Mouse (Mus musculus) midbrain, embryonic 11.5 days (tissue): ENCODE data around the gene M1ap. TPM values are rescaled to one million over a fixed set of nuclear protein-coding genes. Genes with fewer than 3 reads are reported as not detected.

Experiments used
- ATAC-seq: fragments of 200-750 bp; cut with Nextera tagmentation; 2 replicates; pipeline ENCODE4 v1.8.0; 2017; ENCODE audit warnings: moderate TSS enrichment, moderate library complexity; ENCODE audit not compliant: low FRiP score
- DNase-seq: peaks from one replicate; pipeline ENCODE4 v3.0.0; 2015; ENCODE audit warnings: low spot score; ENCODE audit errors: missing footprints
- H3K27ac ChIP-seq: fragments of 300-500 bp; sonication (generic); 2 replicates; pipeline ENCODE4 v1.5.1; 2014; ENCODE audit warnings: low read depth, low read length
- H3K27me3 ChIP-seq: fragments of 300-500 bp; sonication (generic); 2 replicates; pipeline ENCODE4 v1.6.1; 2014; ENCODE audit warnings: mild to moderate bottlenecking, low read length, moderate library complexity, mixed read lengths; ENCODE audit not compliant: control insufficient read depth, insufficient read depth
- H3K36me3 ChIP-seq: fragments of 300-500 bp; sonication (generic); 2 replicates; pipeline ENCODE4 v1.6.1; 2014; ENCODE audit warnings: mild to moderate bottlenecking, low read length, moderate library complexity, mixed read lengths; ENCODE audit not compliant: control insufficient read depth, insufficient read depth
- H3K4me1 ChIP-seq: fragments of 300-500 bp; sonication (generic); 2 replicates; pipeline ENCODE4 v1.6.1; 2014; ENCODE audit warnings: low read length; ENCODE audit not compliant: control insufficient read depth, insufficient read depth
- H3K4me2 ChIP-seq: fragments of 300-500 bp; sonication (generic); 2 replicates; pipeline ENCODE4 v1.6.1; 2014; ENCODE audit warnings: mild to moderate bottlenecking, moderate library complexity
- H3K4me3 ChIP-seq: fragments of 300-500 bp; sonication (generic); 2 replicates; pipeline ENCODE4 v1.5.1; 2014; ENCODE audit warnings: low read depth, low read length
- H3K9ac ChIP-seq: fragments of 300-500 bp; sonication (generic); 2 replicates; pipeline ENCODE4 v1.6.1; 2014; ENCODE audit warnings: low read length
- H3K9me3 ChIP-seq: fragments of 300-500 bp; sonication (generic); 2 replicates; pipeline ENCODE4 v1.6.1; 2016; ENCODE audit warnings: low read length; ENCODE audit not compliant: control insufficient read depth
- WGBS: fragments of 180-500 bp; shearing (Covaris S2); extraction: QIAGEN DNeasy Blood & Tissue Kit; methylation state at CpG from one replicate; pipeline ENCODE4 v1.1.7; 2014; 5-methylcytosine and 5-hydroxymethylcytosine counted together
- polyA plus RNA-seq: library from polyadenylated mRNA; unstranded; fragments of >200 nt; fragmentation: Nextera tagmentation; extraction: Ambion mirVana; gene quantifications from 2 replicates; pipeline ENCODE4 v1.2.1, GENCODE M21; 2014

The M1ap gene
- polyA plus RNA-seq, 1 experiment from 2014 or later: 0.18 TPM

DNA sequence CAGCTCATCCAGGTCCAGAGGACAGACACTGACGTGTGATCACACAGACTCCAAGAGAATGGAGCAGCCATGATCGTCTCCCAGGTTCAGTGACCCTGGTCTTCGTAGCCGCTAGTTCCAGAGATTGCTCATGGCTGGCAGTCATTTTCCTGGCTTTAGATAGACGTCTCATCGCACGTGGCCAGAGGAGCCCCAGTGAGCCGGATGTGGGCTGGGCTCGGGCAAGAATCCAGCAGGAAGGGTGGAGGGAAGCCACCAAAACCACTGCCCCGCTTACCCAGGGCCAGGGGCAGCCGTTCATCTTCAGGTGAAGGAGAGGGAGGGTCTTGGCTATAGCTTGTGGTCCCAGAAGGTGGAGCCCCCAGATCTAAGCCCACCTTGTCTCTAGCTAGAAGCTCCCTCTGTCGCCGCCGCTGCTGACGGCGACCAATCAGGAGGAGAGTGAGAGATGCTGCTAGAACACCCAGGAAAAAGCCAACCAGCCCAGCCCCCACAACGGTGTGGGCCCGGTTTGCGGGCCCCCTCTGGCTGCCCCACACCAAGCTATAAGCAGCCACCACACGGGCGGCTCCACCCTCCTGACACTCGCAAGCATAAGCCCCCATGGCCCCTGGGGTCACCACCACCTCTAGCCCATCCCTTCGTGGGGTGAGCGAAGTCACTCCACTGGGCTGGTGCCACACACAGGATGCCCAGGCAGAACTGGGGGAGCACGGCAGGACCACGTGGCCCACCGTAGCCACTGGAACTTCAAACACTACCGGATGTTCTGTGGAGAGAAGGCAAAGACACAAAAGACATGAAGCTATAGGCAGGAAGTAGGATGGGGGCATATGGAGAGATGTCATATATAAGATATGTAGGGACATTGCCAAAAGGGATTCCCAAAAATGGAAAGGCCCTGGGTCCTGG is 33.1 kb upstream of the M1ap start:
- DNase-seq: no peak
- 85% methylated on average over 24 of the region's 28 CpGs for WGBS
- no peaks in the 10 kb centered on the region for H3K36me3 ChIP-seq

GRCm38 (mm10) chr6:82915889-82916288 is 30.8 kb upstream of the M1ap start:
- Histone ChIP-seq H3K27me3 (no peaks in the 10 kb centered on the region), H3K36me3 (no peaks in the 10 kb centered on the region), H3K4me1 (no peaks in the 10 kb centered on the region), H3K4me3 (no peak overlapping the region), H3K27ac (no peak overlapping the region), H3K9ac (no peak overlapping the region), H3K9me3 (no peaks in the 10 kb centered on the region), H3K4me2 (no peak overlapping the region)
- WGBS: 27% methylated on average over 3 of the region's 3 CpGs
- peak; percentile 93 for DNase-seq
- peak; percentile 34; the same call in 1 of the 2 replicates for ATAC-seq

More for the DNA sequence above, 33.1 kb upstream of the M1ap start:
- Histone ChIP-seq H3K9me3 (no peaks in the 10 kb centered on the region), H3K27me3 (no peaks in the 10 kb centered on the region), H3K9ac (no peak overlapping the region), H3K27ac (no peak overlapping the region), H3K4me3 (no peak overlapping the region), H3K4me1 (no peaks in the 10 kb centered on the region), H3K4me2 (no peak overlapping the region)
- no peak for ATAC-seq

DNA sequence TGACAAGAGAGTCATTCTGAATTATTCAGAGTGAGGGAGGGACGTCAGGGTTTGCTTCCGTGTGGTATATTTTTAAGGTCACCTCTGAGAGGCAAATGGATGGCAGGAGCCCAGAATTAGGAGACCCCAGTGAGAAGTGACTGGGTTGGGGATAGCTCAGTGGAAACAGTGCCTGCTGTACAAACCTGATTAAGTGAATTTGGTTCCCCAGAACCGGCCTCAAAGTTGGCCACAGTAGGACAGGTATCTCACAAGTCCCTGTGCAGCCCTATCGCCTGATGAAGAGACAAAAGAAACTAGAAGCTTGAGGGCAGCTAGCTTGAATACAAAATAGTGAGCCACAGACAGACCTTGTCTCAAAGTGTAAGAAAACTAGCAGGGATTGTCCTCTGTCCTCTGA is 30.2 kb upstream of the M1ap start:
- no peaks in the 10 kb centered on the region for H3K9me3 ChIP-seq
- H3K4me1 ChIP-seq: no peaks in the 10 kb centered on the region
- no peaks in the 10 kb centered on the region for H3K27me3 ChIP-seq
- DNase-seq (no peak), ATAC-seq (no peak)
- H3K9ac ChIP-seq: no peak overlapping the region
- no peak overlapping the region for H3K4me2 ChIP-seq
- WGBS: 87% methylated on average over 4 of the region's 4 CpGs
- no peaks in the 10 kb centered on the region for H3K36me3 ChIP-seq
- H3K27ac ChIP-seq: no peak overlapping the region
- no peak overlapping the region for H3K4me3 ChIP-seq

GRCm38 (mm10) chr6:82917076-82917777 is 29.5 kb upstream of the M1ap start:
- H3K4me2 ChIP-seq: no peak overlapping the region
- no peaks in the 10 kb centered on the region for H3K27me3 ChIP-seq
- H3K9me3 ChIP-seq: no peaks in the 10 kb centered on the region
- H3K36me3 ChIP-seq: no peaks in the 10 kb centered on the region
- no peaks in the 10 kb centered on the region for H3K4me1 ChIP-seq
- WGBS: 86% methylated on average over 26 of the region's 26 CpGs
- no peak overlapping the region for H3K9ac ChIP-seq
- no peak overlapping the region for H3K4me3 ChIP-seq
- DNase-seq (no peak), ATAC-seq (peak; percentile 26; the same call in 1 of the 2 replicates)
- H3K27ac ChIP-seq: no peak overlapping the region

- H3K9ac ChIP-seq: no peak overlapping the region
- H3K4me2 ChIP-seq: no peak overlapping the region
- peak; percentile 55; the same call in 1 of the 2 replicates for ATAC-seq
- no peak overlapping the region for H3K27ac ChIP-seq
- H3K27me3 ChIP-seq: no peaks in the 10 kb centered on the region
- 16% methylated on average over 8 of the region's 8 CpGs for WGBS
- H3K9me3 ChIP-seq: no peaks in the 10 kb centered on the region
- H3K4me3 ChIP-seq: no peak overlapping the region
- H3K4me1 ChIP-seq: no peaks in the 10 kb centered on the region
- no peaks in the 10 kb centered on the region for H3K36me3 ChIP-seq
- peak; percentile 90 for DNase-seq
Observed at GRCm38 (mm10) chr6:82917778-82918129, 28.9 kb upstream of the M1ap start.

DNA sequence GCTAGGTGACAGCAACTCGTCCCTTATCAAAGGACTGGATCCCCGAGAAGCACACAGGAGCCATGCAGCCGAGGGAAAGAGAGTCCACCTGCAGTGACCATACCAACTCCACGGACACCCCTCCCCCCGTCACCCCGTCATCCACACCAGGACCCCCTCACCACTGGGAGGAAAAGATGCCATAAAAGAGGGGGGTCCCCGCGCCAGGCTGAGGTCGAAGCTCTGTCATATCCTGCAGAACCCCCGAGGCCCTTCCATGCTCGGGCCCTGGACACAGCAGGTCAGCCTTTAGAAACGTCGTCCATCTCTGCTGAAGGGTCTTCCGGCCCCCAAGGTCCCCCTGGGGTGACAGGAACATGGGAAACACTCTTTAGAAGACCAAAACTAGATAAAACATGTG is 28.3 kb upstream of the M1ap start:
- Histone ChIP-seq H3K4me1 (no peaks in the 10 kb centered on the region), H3K4me2 (no peak overlapping the region), H3K27ac (no peak overlapping the region), H3K9ac (no peak overlapping the region), H3K9me3 (no peaks in the 10 kb centered on the region), H3K27me3 (no peaks in the 10 kb centered on the region), H3K4me3 (no peak overlapping the region), H3K36me3 (no peaks in the 10 kb centered on the region)
- DNase-seq (no peak), ATAC-seq (no peak)
- 85% methylated on average over 14 of the region's 14 CpGs for WGBS

- DNase-seq (no peak), ATAC-seq (no peak)
- 67% methylated on average over 8 of the region's 8 CpGs for WGBS
- H3K4me2 ChIP-seq: no peak overlapping the region
- H3K9me3 ChIP-seq: no peaks in the 10 kb centered on the region
- no peaks in the 10 kb centered on the region for H3K4me1 ChIP-seq
- H3K27ac ChIP-seq: no peak overlapping the region
- no peaks in the 10 kb centered on the region for H3K27me3 ChIP-seq
- H3K9ac ChIP-seq: no peak overlapping the region
- no peak overlapping the region for H3K4me3 ChIP-seq
- no peaks in the 10 kb centered on the region for H3K36me3 ChIP-seq
Observed at GRCm38 (mm10) chr6:82919520-82919919, 27.2 kb upstream of the M1ap start.

GRCm38 (mm10) chr6:82921426-82922224 is 25.1 kb upstream of the M1ap start:
- Histone ChIP-seq H3K36me3 (no peaks in the 10 kb centered on the region), H3K9me3 (no peaks in the 10 kb centered on the region), H3K4me2 (no peak overlapping the region), H3K27ac (no peak overlapping the region), H3K27me3 (no peaks in the 10 kb centered on the region), H3K4me1 (no peaks in the 10 kb centered on the region), H3K4me3 (no peak overlapping the region), H3K9ac (no peak overlapping the region)
- ATAC-seq (no peak), DNase-seq (no peak)
- 81% methylated on average over 9 of the region's 9 CpGs for WGBS
